Mouse (Mus musculus) adrenal gland, postnatal 25 days (tissue): ENCODE measurements around the gene Thap8. TPM values are rescaled to one million over a fixed set of nuclear protein-coding genes. Genes with fewer than 3 reads are reported as not detected.

ENCODE experiments used
- DNase-seq: peaks from one replicate; pipeline ENCODE4 v3.0.0; 2021; ENCODE audit warnings: mixed read lengths
- total RNA-seq: library from RNA; stranded (reverse); gene quantifications from 2 replicates; pipeline ENCODE4 v1.2.3, GENCODE M21; 2021

Gene Thap8
- total RNA-seq, 1 experiment from 2014 or later = 1.2 TPM

DNA sequence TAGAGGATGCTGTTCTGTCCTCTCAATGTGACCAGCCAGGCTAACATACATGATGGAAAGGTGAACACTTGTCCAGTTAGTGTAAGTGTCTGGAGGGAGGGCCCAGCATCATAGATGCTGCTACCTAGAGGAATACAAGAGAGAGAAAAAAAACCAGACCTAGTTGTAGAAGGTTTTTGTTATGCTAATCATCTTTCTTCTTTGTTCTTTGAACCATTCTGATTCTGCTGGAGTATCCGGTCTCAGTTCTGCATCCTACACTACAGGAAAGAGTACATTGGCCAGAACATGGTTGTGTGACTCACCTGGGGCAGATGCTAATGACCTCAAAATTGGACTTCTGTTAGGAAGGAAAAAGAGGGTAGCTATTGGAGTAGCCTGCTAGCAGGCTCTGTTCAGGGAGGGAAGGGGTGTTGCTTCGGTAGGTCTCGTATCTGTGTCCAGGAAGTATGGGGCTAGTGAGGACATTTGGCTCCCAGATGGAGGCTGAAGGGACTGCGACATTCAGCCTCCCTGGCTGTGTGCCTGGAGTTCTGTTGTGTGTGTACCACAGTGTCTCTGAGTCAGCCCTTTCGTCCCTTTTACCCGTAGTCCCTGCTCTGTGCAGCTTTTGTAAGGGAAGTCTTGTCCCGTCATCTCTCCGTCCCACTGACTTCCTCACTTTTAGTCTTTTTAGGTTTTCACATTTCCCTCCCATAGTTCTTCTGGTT, 7.0 kb downstream of the Thap8 start:
- peak; percentile 52 for DNase-seq

DNA sequence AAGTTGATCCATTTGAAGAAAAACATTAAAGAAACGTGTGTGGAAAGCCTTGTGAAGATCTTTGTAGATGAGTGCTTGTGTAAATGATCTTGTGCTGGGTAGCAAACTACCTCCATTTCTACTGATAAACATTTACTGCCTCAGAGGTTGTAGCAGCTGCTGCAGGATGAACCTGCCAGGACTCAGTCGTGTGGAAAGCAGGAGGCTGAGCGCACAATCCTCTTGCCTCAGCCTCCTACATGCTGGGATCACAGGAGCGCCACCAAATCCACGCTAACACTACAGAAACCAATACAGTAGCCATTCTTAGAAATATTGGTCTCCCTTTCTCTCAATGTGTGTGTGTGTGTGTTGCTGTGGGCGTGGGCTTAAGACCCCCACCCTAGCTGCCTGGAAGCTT, 8.2 kb downstream of the Thap8 start:
- DNase-seq = no peak

DNA sequence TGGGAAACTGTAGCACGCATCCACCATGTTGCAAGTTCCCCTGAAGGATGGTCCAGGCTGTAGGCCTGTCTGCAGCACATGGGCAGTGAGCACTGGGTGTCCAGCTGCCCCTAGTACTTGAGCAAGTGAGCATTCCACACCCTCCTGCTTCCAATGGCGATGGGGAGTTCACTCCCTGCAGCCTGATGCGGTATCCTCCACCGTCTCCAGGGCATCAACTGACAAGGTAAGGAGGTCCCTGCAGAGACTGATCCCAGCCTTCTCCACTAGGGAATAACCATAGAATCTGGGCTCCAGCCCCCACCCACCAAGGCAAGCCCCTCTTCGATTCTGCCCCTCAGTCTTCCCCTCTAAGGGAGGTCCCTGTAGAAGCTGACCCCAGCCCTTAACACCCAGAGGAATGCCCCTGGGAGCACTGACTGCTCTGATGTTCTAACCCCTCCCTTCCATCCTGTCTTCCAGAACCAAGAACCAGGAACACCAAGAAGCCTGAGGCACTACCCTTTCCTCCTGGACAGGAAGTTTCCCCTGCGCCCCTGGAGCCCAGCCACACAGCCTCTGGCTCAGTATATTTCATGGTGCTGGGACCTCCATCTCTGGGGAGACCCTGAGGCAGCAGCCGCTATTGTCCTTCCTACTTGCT, 9.3 kb downstream of the Thap8 start:
- DNase-seq = no peak

DNA sequence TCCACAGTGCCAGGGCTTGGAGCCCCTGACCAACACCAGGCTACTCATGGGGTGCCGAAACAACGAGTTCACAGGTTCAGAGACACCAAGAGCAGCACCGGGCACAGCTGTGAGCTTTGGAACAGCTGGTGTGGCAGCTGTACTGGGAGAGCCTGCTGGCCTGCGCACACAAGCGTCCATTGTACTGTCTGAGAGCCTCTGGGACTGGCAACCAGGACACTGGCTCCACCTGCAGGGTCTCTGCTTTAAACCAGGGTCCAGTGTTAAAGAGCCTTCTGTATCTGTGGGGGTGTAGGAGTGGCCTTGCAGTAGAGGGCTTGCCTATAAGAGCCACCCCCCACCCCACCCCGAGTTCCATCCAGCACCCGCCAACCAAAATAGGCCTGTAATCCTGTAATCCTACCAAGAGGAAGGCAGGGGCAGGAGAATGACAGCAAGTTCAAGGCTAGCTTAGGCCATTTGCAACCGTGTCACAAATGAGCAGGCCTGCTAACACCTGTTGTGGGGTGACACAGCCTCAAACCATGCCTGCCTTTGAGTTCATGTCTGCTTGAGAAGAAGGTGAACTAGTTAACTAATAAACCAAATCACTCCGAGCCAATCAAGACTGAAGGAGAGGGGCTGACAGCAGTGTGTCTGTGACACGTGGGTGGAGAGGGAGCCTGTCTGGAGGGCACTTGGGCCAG, 10.0 kb downstream of the Thap8 start:
- DNase-seq = no peak

DNA sequence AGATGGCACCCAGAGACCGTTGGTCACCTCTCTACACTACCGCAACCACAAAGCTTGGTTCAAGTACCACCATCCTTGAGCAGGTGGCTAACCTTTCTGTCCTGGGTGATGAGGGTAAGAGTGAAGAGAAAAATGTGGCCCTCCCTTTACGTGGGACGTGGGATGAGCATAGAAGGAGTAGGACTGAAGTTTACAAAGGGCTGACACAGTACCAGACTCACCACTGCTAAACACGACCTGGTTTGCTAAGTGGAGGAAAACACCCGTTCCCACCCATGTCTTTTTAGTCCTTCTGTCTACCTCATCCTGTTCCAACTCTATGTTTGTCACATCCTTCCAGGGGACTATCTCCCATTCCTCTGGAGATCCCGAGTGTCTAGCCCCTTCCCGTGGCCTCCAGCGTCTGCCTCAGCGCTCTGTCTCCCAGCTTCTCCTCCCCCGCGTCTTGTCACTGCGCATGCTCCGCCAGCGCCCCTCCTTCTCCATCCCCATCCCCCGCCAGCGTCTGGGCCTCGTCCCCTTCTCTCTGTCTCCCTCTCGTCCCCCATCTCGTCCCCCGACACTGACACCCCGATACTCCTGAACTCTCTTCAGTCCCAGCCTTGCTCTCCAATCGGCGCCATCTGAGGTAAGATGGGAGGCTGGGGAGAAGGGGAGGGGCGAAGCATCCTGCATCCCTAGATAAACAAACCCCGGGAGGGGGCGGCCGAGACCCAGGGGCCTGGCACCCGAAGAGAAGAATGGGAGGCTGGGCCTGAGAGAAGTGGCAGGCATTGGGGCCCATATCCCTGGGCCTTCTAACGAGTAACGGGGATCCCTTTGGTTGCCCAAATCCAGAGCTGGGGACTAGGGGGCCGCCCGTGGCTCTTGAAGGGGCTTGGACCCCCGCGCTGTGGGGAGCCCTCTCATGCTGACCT, 11.6 kb downstream of the Thap8 start, which contains the start of gene Clip3:
Clip3 (plus strand) TSS at position 514 of the 917 bp plus-strand sequence.
- DNase-seq = peak; percentile 67

DNA sequence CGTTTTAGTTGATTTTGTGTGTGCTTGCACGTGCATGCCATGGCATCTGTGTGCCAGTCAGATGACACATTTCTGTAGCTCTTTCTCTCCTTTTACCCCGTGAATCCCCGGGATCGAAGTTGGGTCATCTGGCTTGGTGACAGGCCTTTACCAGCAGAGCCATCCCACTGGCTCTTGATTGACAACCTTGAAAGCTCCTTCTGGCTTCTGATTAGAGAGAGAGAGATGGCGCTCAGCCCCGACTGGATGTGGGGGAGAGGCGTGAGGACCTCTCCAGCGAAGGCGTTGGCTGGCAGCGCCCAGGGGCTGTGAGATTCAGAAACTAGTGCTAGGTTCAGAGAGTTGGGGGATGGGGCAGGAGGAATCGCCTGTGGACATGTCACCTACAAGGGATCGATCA, 13.9 kb downstream of the Thap8 start:
- no peak for DNase-seq

DNA sequence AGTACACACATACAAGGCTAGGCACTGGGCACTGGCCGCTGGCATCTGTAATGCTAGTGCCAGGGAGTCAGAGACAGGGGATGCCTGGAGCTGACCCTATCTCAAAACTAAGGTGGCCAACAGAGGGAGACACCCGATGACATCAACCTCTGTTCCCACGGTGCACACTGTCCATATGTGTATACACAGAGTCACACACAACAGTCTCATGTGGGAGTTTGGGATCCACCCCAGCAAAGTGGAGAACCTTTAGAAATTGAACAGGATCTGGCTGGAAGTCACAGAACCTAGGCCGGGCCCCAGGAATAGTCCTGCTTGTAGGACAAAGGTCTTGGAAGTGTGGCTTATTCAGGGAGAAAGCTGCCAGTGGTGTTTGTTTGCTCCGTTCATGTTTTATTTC, 14.4 kb downstream of the Thap8 start:
- DNase-seq = no peak

DNA sequence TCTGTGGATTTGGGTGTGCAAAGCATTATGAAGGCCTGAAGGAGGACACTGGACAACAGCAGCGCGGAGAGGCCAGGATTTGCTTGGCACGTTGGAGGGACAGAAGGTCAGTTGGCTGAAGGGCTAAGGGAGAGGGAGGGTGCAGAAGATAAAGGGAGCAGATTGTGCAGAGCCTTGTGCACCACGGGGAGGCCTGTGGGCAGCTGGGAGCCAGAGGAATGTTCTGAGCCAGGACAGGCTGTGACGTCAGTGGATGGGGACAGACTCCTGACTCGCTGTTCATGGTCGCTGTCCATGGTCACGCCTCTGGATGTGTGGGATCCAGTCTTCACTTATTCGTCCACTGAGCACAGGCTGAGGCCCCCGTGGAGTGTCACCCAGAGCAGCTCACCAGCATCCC, 15.2 kb downstream of the Thap8 start:
- DNase-seq = peak; percentile 63

DNA sequence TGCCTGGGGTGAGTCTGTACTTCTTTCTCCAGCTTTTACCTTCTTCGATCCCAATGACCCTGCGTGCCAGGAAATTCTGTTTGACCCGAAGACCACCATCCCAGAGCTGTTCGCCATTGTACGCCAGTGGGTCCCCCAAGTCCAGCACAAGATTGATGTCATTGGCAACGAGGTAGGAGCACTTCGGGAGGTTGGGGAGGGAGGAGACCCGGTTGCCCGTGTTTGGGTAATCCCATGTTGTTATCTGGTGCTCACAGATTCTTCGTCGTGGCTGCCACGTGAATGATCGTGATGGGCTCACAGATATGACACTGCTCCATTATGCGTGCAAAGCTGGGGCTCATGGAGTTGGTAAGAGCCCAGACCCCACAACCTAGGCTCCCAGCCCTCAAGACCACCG, 16.9 kb downstream of the Thap8 start:
- DNase-seq = no peak

DNA sequence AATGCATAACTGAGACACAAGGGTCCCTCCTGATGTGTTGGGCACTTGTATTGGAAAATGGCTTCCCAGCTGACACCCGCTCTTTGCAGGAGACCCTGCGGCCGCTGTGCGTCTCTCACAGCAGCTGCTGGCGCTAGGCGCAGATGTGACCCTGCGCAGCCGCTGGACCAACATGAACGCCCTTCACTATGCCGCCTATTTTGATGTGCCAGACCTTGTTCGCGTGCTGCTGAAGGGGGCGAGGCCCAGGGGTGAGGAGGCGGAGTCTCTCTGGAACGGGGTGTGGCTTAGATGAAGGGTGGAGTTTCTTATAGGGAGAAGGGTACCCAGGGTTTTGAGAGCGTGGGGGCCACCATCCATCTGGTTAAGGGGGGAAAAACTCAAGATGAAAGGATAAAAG, 17.4 kb downstream of the Thap8 start:
- no peak for DNase-seq

DNA sequence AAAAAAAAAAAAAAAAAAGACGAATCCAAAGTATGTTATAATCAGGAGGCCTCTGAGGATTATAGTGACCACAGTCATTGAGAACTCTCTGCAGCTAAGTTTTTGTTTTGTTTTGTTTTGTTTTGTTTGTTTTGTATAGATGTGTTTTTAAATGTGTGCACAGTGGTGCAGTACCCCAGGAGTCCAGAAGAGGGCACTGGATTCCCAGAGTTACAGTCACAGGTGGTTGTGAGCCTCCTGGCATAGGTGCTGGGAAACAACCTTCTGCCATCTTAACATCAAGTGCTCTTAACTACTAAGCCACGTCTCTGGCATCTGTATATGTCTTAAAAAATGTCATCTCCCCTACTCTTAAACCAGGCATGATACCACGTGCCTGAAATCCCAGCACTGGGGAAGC, 21.0 kb downstream of the Thap8 start:
- peak; percentile 29 for DNase-seq

DNA sequence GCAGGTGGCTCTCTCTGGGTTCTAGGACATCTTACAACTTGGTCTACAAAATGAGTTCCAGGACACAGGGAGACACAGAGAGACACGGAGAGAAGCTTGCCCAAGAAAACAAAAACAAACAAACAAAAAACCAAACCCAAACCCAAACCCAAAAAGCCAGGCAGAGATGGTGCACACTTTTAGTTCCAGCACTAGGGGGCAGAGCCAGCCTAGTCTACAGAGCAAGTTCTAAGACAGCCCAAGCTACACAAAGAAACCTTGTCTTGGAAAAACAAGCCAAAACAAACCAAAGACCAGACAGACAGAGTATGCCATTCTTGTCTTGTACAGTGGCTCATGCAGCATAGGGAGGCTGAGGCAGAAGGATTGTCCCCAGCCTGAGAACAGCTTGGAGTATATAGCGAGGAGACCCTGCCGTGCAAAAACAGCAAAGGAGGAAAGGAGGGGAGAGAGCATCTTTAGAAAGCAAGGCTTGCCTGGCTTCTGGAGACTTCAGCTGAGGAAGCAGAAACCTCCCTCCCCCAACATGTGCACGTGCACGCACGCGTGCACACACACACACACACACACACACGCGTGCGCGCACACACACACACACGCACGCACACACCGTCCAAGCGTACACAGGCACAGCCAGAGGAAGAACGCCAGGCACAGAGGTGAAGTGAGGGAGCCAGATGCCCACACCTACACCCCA, 26.3 kb downstream of the Thap8 start:
- DNase-seq = no peak

DNA sequence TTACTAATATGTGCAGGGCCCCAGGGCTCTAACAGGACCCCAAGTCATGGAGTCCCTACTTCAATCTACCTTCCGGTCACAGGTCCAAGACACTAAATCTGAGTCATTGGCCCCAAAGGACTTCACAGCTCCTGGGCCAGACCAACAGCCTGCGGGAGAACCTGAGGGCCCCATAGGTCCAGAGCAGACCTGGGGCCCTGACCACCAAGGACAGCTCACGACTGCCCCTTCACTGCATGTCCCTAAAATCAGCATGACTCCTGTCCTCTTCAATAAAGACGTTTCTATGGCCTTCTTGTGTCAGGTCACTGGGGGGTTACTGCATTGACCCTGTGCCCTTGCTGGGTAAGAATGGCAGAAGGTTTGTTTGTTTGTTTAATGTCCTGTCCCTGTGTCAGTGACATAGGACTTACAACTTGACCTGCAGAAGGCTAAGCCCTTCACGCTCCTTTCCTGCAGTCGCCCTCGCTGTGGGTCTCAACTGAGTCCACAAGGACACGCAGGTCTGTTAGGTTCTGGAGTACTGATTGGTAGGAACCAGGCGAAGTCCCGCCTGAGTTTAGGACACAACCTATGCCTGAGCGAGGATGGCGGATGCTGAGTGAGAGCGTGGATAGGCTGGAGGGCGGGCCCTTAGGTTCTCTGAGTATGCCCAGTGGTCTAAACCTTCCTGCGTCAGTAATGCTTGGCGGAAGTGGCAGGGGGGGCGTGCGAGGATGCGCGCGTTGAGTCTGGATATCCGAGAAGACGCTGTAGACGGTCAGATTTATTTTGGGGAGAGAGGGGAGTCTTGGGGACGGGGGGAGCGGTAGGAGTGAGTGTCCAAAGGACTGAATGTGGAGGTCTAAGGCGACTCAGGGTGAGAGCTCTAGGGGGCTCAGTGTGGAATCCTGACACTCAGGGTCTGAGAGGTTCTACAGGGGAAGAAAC, 28.4 kb downstream of the Thap8 start, which contains the start of gene Alkbh6:
Alkbh6 (plus strand) TSS at position 642 of the 930 bp plus-strand sequence.
- DNase-seq = peak; percentile 91

DNA sequence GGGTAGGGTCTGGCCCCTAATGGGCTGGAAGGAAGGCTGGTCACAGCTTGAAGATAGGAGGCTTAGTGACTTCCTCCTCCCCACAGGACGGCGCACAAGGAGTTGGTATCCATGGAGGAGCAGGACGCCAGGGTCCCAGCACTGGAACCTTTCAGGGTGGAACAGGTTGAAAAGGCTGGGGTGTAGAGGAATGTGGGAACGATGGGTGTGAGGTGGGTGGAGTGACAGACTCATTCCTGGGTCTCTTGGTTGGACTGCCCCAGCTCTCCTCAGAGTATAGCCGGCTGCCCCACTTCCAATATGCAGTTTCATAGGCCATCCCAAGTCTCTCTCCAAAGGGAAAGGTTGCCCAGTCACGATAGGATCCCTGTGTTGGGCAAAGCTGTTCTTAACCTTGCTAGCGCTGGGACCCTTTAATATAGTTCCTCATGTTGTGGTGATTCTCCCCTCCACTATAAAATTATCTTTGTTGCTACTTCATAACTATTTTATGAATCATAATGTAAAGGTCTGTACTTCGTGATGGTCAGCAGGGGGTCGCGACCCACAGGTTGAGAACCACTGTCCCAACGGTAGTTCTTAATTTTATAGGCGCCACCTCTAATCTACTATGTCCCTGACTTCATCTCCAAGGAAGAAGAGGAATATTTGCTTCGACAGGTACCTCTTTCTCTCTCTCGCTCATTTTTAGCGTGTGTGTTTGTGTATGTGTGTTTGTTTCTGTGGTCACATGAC, 29.7 kb downstream of the Thap8 start:
- DNase-seq = no peak

DNA sequence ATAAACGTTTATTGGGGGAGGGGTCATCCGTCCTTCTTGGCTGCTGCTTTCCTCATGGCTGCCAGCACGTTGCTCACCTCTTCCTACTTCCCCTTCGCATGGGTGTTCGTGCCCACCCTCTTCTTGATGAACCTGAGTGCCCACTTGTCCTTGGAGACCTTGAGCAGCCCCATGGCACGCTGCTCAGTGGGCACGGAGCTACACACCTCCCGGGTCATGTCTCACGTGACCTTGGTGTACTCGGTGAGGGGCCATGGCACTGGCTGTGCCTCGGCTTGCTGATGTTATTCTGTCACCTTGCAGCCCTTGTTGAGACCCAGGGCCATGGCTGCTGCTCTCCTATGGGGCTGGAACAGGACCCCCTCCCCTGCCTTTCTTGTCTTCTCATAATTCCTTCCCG, 30.2 kb downstream of the Thap8 start:
- DNase-seq = no peak

DNA sequence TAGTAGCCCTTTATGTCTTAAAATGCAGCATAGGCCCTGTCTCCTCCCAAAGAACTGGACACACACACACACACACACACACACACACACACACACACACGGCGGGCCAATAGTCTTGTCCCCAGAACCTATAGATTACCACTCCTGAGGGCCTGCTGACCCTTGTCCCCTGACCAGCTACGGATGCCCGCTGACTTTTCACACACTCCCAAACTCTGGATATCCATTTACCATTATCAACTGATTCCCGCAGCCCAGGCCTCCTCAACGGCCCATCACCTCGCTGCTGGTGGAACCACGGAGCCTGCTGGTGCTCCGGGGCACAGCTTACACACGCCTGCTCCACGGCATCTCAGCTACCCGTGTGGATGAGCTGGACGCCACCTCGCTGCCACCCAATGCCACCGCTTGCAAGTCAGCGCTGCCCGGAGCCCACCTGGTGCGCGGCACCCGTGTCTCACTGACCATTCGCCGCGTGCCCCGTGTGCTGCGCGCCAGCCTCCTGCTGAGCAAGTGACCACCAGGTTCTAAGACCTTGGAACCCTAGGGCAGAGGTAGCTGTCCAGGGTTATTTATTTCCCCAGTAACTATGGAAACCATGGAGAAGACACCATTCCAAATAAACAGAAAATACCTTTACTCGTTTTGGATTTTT, 33.9 kb downstream of the Thap8 start:
- no peak for DNase-seq

DNA sequence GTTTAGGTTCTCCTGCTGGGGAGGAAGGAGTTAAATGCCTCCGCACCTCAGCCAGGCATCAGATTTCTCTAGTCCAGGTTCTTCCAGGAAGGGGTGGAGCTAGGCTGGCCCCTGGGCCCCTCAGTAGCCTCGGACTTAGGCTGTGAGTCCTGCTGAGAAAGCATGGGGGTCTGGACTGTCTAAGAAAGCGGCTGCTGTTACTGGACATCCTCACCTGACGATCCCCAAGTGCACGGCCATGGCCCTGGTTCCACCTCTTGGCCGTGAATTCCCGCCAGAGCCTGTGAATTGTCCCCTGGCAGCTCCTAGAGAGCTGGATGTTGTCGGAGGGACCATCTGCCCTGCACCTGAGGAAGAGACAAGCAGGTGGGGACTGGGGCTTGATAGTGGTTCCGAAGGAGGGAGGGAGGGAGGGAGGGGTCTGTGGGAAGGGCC, 34.8 kb downstream of the Thap8 start, which contains the start of gene Syne4:
Syne4 (plus strand) TSS at position 87 of the 435 bp plus-strand sequence.
- DNase-seq = no peak

DNA sequence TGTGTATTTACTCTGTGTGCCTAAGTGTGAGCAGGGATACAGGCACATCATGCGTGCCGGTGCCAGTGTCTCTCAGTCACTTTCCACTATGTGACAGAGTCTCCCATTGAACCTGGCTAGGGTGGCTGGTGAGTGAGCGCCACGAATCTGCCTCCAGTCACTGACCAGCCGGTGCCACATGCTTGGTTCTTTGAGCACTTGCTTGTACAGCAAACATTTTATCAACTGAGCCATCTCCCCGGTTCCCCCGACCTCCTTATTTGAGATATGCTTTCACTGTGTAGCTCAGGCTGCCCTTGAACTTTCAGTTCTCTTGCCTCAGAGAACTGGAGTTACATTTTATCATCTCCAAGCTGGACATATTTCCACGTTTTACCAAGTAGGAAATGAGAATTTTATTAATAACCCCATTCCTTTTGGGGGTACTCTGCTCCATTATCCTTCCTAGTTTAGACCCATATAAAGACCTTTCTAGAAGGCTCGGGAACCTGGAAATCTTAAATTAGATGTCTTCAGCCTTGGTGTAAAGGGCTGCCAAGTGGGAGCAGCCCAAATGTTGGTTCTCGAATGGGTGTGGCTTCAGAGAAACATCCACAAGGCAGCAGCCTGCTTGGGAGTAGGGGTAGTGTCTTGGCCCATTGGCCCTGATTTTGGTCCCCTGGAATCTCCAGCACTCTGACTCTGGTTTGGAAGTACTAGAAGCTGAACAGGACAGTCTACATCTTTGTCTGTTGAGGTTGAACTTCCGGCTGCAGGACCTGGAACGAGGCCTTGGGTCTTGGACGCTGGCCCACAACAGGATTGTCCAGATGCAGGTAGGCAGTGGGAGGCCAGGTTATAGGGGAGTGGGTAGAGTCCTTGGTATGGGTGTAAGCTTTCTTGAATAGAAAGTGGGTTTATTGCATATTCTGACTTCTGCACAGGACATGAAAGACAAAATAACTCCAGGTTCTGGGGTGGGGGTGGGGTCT, 36.0 kb downstream of the Thap8 start:
- no peak for DNase-seq
